Mouse (Mus musculus) midbrain, embryonic 15.5 days (tissue): ENCODE results near the gene Rnf26. TPM values are rescaled to one million over a fixed set of nuclear protein-coding genes. Genes with fewer than 3 reads are reported as not detected.

Experiments used
- ATAC-seq: fragments of 200-750 bp; cut with Nextera tagmentation; replicated peaks from 2 replicates; pipeline ENCODE4 v1.8.0; 2017; ENCODE audit warnings: moderate TSS enrichment
- H3K27ac ChIP-seq: fragments of 300-500 bp; sonication (generic); 2 replicates; pipeline ENCODE4 v1.5.1; 2015; ENCODE audit warnings: mild to moderate bottlenecking, inconsistent platforms
- H3K27me3 ChIP-seq: fragments of 300-500 bp; sonication (generic); replicated peaks from 2 replicates; pipeline ENCODE4 v1.6.1; 2015; ENCODE audit warnings: inconsistent platforms
- H3K36me3 ChIP-seq: fragments of 300-500 bp; sonication (generic); replicated peaks from 2 replicates; pipeline ENCODE4 v1.6.1; 2015; ENCODE audit warnings: inconsistent platforms
- H3K4me1 ChIP-seq: fragments of 300-500 bp; sonication (generic); 2 replicates; pipeline ENCODE4 v1.6.1; 2015; ENCODE audit warnings: inconsistent platforms
- H3K4me2 ChIP-seq: fragments of 300-500 bp; sonication (generic); 2 replicates; pipeline ENCODE4 v1.6.1; 2015; ENCODE audit warnings: inconsistent platforms, mild to moderate bottlenecking, moderate library complexity
- H3K4me3 ChIP-seq: fragments of 300-500 bp; sonication (generic); 2 replicates; pipeline ENCODE4 v1.5.1; 2015; ENCODE audit warnings: mild to moderate bottlenecking, inconsistent platforms
- H3K9ac ChIP-seq: fragments of 300-500 bp; sonication (generic); 2 replicates; pipeline ENCODE4 v1.6.1; 2015; ENCODE audit warnings: mild to moderate bottlenecking, inconsistent platforms
- H3K9me3 ChIP-seq: fragments of 300-500 bp; sonication (generic); 2 replicates; pipeline ENCODE4 v1.6.1; 2016; ENCODE audit warnings: inconsistent platforms
- WGBS: fragments of 180-500 bp; shearing (Covaris S2); methylation state at CpG from one replicate; pipeline ENCODE4 v1.1.7; 2015; ENCODE audit warnings: mixed read lengths; 5-methylcytosine and 5-hydroxymethylcytosine counted together
- polyA plus RNA-seq: library from polyadenylated mRNA; unstranded; fragments of >200 nt; fragmentation: Nextera tagmentation; extraction: Ambion mirVana; gene quantifications from 2 replicates; pipeline ENCODE4 v1.2.1, GENCODE M21; 2015

Rnf26 gene
- polyA plus RNA-seq, 1 experiment from 2014 or later: 29.2 TPM

- Histone ChIP-seq H3K4me2 (peak overlapping the region; percentile 100), H3K9ac (peak overlapping the region; percentile 60), H3K4me1 (peaks cover 27% of the 10 kb centered on the region), H3K27ac (no peak overlapping the region), H3K27me3 (peaks cover 44% of the 10 kb centered on the region), H3K4me3 (peak overlapping the region; percentile 53), H3K9me3 (no peaks in the 10 kb centered on the region), H3K36me3 (no peaks in the 10 kb centered on the region)
- peak; percentile 46 for ATAC-seq
- under 1% methylated on average over 61 of the region's 62 CpGs for WGBS
These were observed 28.6 kb downstream of the Rnf26 start for GRCm38 (mm10) chr9:44084659-44085229.

DNA sequence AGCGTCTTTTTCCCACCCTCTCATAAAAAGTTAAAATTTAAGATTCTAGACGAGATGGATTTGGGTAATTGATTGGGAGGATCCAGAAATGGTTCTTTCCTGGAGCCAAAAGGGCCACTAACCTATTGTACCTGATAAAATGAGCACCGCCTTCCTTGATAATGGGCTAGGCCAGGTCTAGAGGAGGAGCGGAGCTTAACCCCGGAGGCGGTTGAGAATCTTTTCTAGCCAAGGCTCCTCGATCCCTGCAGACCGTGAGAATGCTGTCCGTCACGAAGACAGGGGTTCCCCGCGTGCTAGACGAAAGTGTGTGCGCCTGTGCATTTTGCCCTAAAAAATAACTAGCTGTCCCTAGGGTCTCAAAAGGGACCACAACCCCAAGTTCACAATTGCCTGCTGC, 29.1 kb downstream of the Rnf26 start:
- 0 out of 2 replicates have a peak, but pooled peaks have one; percentile 18 for ATAC-seq
- Histone ChIP-seq H3K4me2 (peak overlapping the region; percentile 100), H3K4me3 (peak overlapping the region; percentile 53), H3K36me3 (no peaks in the 10 kb centered on the region), H3K27me3 (peaks cover 44% of the 10 kb centered on the region), H3K9me3 (no peaks in the 10 kb centered on the region), H3K9ac (peak overlapping the region; percentile 60), H3K4me1 (peaks cover 27% of the 10 kb centered on the region), H3K27ac (no peak overlapping the region)
- 2% methylated on average over 14 of the region's 14 CpGs for WGBS

GRCm38 (mm10) chr9:44083392-44084121, 29.8 kb downstream of the Rnf26 start:
- H3K9me3 ChIP-seq: no peaks in the 10 kb centered on the region

GRCm38 (mm10) chr9:44082266-44082665, 31.1 kb downstream of the Rnf26 start:
- WGBS: 88% methylated on average over 5 of the region's 5 CpGs
- Histone ChIP-seq H3K4me2 (no peak overlapping the region), H3K4me1 (peaks cover 33% of the 10 kb centered on the region), H3K9me3 (no peaks in the 10 kb centered on the region), H3K36me3 (no peaks in the 10 kb centered on the region), H3K27me3 (peaks cover 37% of the 10 kb centered on the region), H3K27ac (no peak overlapping the region), H3K9ac (no peak overlapping the region), H3K4me3 (no peak overlapping the region)
- no peak for ATAC-seq

More at GRCm38 (mm10) chr9:44083392-44084121, 29.8 kb downstream of the Rnf26 start:
- Histone ChIP-seq H3K9ac (no peak overlapping the region), H3K36me3 (no peaks in the 10 kb centered on the region), H3K27me3 (peaks cover 44% of the 10 kb centered on the region), H3K4me1 (peaks cover 33% of the 10 kb centered on the region), H3K4me2 (peak overlapping the region; percentile 100), H3K27ac (no peak overlapping the region), H3K4me3 (peak overlapping the region; percentile 53)
- ATAC-seq: no peak
- 9% methylated on average over 23 of the region's 23 CpGs for WGBS

DNA sequence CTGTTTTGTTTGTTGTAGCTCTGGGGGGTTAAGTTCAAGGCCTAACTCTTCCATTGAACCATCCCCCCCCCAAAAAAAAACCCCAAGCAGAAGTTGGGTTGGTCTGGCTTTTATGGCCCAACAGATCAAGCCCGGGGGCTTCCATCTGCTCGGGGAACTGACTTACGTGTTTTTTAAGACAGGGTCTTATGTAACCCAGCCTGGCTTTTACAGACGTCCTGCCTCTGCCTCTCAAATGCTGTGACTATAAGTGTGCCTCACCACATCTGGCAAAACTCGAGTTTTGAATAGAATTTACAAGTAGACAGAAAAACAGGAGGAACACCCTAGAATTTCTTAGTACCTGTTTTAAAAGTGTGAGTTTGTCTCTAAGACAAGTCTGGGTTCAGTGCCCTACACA, 31.7 kb downstream of the Rnf26 start:
- no peak overlapping the region for H3K4me2 ChIP-seq
- WGBS: 68% methylated on average over 5 of the region's 5 CpGs
- H3K36me3 ChIP-seq: no peaks in the 10 kb centered on the region
- H3K4me1 ChIP-seq: peaks cover 34% of the 10 kb centered on the region
- H3K9me3 ChIP-seq: no peaks in the 10 kb centered on the region
- peaks cover 32% of the 10 kb centered on the region for H3K27me3 ChIP-seq
- H3K9ac ChIP-seq: no peak overlapping the region
- no peak for ATAC-seq
- no peak overlapping the region for H3K4me3 ChIP-seq
- H3K27ac ChIP-seq: no peak overlapping the region

- Histone ChIP-seq H3K4me1 (peaks cover 37% of the 10 kb centered on the region), H3K9me3 (no peaks in the 10 kb centered on the region), H3K27ac (no peak overlapping the region), H3K4me2 (no peak overlapping the region), H3K9ac (no peak overlapping the region), H3K4me3 (no peak overlapping the region), H3K27me3 (peaks cover 27% of the 10 kb centered on the region), H3K36me3 (no peaks in the 10 kb centered on the region)
- ATAC-seq: no peak
- WGBS: 70% methylated on average over 5 of the region's 5 CpGs
These were observed 32.4 kb downstream of the Rnf26 start for GRCm38 (mm10) chr9:44080953-44081352.

- H3K4me1 ChIP-seq: peaks cover 35% of the 10 kb centered on the region
- H3K9ac ChIP-seq: no peak overlapping the region
- no peaks in the 10 kb centered on the region for H3K9me3 ChIP-seq
- no peak overlapping the region for H3K4me2 ChIP-seq
- no peak overlapping the region for H3K4me3 ChIP-seq
- H3K27ac ChIP-seq: no peak overlapping the region
- no peaks in the 10 kb centered on the region for H3K36me3 ChIP-seq
- peaks cover 21% of the 10 kb centered on the region for H3K27me3 ChIP-seq
- ATAC-seq: no peak
- WGBS: 77% methylated on average over 10 of the region's 10 CpGs
These were observed 33.1 kb downstream of the Rnf26 start for GRCm38 (mm10) chr9:44079997-44080780.

DNA sequence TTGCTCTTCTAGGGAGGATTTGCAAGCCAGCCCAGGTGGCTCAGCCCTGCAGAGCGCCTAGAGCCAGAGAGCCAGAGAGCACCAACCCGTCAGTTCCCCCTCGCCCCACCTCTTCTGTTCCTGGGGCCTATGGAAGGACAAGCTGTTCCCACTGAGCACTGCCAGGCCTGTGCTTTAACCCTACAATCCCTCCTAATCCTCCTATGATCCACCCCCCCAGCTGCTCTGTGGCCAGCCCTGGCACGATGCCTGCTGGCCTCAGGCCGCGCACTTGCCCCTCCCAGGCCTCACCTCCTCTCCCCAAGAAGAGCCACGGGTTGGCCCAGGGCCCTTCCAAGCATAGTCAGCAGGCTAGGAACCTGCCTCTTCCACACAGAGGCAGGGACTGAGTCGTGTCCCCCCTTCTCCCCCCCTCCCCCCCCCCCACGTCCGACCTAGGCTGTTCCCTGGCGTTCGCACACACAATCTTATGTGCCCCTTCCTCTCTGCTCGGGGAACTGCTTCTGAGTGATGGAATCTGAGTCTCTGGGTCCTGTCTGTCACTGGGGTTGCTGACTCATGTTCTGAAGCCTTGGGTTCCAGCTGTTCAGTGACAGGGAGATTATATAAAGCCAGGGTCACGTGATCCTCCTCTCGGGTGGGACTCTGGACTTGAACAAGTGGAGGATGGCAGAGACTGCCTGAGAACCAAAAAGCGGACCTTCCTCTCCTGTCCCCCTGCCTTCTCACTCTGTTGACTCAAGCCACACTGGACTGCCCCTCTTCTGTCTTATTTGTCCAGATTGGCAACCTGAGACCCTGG, 34.2 kb downstream of the Rnf26 start:
- H3K27me3 ChIP-seq: peaks cover 16% of the 10 kb centered on the region
- 26% methylated on average over 16 of the region's 16 CpGs for WGBS
- H3K4me2 ChIP-seq: no peak overlapping the region
- no peaks in the 10 kb centered on the region for H3K9me3 ChIP-seq
- H3K4me1 ChIP-seq: peaks cover 25% of the 10 kb centered on the region
- H3K36me3 ChIP-seq: no peaks in the 10 kb centered on the region
- H3K27ac ChIP-seq: no peak overlapping the region
- peak; percentile 79 for ATAC-seq
- no peak overlapping the region for H3K9ac ChIP-seq
- H3K4me3 ChIP-seq: no peak overlapping the region

DNA sequence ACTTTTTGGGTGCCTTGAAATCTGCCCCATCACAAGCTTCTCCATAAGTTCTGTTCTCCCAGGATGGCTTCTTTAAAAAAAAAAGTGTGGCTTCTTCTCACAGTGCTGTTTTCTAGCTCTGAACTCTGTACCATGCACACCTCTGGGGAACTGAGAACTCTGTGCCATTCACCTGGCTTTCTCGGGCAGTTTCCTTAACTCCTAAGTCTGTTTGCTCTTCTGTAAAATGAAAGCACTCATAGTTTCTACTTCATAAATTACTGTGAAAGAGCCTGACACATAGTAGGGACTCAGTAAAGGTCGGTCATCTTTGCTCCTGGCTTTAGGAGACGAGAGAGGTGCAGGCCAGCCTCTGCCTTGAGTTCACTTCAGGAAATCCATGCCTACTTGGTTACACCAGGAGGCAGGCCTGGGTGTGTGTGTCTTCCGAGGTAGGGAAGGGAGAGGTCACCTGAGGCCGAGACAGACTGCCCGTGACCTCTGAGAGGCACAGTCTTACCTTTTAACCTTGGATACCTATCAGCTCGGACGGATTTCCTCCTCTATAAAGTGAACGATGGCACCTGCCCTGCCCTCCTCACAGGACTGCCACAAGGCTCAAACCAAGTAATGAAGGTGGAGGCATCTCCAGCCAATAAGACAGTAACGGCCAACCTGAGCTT, 35.0 kb downstream of the Rnf26 start:
- H3K9me3 ChIP-seq: no peaks in the 10 kb centered on the region
- 84% methylated on average over 10 of the region's 10 CpGs for WGBS
- H3K4me1 ChIP-seq: peaks cover 16% of the 10 kb centered on the region
- H3K27ac ChIP-seq: no peak overlapping the region
- ATAC-seq: no peak
- H3K27me3 ChIP-seq: peaks cover 8% of the 10 kb centered on the region
- no peak overlapping the region for H3K9ac ChIP-seq
- no peak overlapping the region for H3K4me3 ChIP-seq
- H3K4me2 ChIP-seq: no peak overlapping the region
- H3K36me3 ChIP-seq: no peaks in the 10 kb centered on the region

DNA sequence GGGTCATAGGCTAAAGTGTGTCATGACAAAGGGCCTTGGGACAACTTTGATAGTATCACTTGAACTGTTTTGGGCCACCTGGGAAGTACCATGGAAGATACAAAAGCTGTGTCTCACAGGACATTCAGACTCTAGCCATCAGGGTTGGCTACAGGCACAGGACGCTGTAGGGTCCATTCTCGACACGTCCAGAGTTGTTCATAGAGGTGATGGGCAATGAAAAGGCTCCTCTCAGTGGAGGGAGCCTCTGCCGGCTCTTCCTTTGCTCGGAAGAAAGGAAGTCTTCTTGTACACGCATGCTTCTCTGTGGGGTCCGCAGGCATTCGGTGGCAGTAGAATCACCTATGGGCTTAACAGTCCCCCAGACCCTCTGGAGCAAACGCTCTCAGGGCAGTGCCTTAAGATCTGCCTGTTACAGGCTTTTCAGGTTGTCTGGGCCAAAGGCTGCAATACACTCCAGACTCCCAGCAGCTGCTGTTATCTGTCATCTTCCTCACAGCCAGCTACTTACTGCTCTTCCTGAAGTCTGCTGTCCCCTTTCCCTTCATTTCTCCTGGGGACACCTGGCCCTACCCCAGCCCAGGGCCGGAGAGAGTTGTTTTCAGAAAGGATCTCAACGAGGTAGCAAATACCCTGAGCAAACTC, 35.9 kb downstream of the Rnf26 start:
- no peaks in the 10 kb centered on the region for H3K9me3 ChIP-seq
- ATAC-seq: no peak
- H3K9ac ChIP-seq: no peak overlapping the region
- H3K4me1 ChIP-seq: peaks cover 17% of the 10 kb centered on the region
- peaks cover under 1% of the 10 kb centered on the region; the same call in 1 of the 2 replicates for H3K27me3 ChIP-seq
- no peak overlapping the region for H3K27ac ChIP-seq
- H3K36me3 ChIP-seq: no peaks in the 10 kb centered on the region
- no peak overlapping the region for H3K4me2 ChIP-seq
- WGBS: 83% methylated on average over 11 of the region's 11 CpGs
- no peak overlapping the region for H3K4me3 ChIP-seq

DNA sequence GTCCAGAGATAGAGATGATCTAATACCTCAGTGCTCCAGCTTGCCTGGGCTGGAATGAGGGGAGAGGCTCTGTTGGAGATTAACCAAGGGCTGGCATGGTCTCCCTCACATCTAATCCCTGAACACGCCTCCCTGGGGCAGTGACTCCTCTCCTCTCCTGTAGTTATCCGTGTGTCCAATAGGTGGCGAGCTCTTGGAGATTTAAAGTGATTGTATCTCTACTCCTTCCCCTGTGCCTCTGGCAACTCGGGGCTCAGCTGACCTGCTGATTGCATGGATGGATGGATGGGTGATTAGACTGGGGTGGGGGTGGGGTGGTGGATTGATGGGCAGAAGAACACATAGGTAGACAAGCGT, 36.6 kb downstream of the Rnf26 start:
- H3K9ac ChIP-seq: no peak overlapping the region
- H3K36me3 ChIP-seq: no peaks in the 10 kb centered on the region
- H3K4me1 ChIP-seq: peaks cover 24% of the 10 kb centered on the region
- no peak overlapping the region for H3K4me3 ChIP-seq
- no peak overlapping the region for H3K27ac ChIP-seq
- H3K27me3 ChIP-seq: no peaks in the 10 kb centered on the region
- WGBS: 10% methylated on average over 5 of the region's 5 CpGs
- no peak for ATAC-seq
- no peaks in the 10 kb centered on the region for H3K9me3 ChIP-seq
- no peak overlapping the region for H3K4me2 ChIP-seq
